Mouse (Mus musculus): ENCODE measurements around the gene Gm20509. TPM values are rescaled to one million over a fixed set of nuclear protein-coding genes. Genes with fewer than 3 reads are reported as not detected.

Gene Gm20509
- total RNA-seq, 2 experiments from 2014 or later, result 0.91 TPM; not detected in 1

DNA sequence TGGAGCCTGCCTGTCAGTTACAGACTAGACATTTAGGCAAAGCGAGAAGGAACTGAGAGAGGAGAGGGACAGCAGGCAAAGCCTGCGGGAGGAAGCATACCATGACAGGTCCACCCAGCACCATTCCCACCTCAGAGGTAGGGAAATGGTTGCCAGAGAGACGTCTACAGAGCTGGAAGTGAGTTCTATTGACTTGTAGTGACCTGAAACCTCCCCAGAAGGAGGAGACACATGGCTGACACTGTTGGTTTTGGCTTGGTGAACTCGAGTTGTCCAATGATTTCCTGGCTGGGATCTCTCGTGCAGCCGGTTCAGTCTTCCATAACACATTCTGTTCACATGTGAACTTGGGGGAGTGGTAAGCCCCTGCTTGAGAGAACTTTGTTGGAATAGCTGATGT is 18.3 kb upstream of the Gm20509 start:
- Histone ChIP-seq H3K27ac (no peak overlapping the region), H3K4me3 (no peak overlapping the region)
- no peak for TF ChIP-seq CTCF (conservative IDR thresholded peaks at IDR 0.05)
- no peak for DNase-seq (ENCODE audit: low spot score in 2 of 2)

DNA sequence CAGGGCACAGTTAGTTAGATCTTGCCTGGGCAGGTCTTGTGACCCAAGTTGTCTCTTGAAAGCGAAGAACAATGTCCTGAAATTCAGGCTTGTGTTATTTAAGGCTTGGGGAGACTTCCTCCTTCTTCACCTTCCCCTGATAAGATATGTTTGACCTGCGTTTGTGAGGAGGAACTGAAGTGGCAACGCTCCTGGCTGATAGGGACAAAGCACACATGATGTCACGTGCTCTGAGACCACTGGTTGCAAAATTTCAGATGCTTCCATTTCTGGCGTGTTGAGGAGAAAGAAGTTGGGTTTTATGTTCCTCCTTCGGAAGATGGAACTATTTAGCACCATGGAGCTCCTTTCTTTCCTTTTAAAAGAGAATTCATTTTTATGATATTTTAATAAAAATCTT is 16.4 kb upstream of the Gm20509 start:
- H3K27ac ChIP-seq, result no peak overlapping the region
- no peak overlapping the region for H3K4me3 ChIP-seq
- TF ChIP-seq CTCF (conservative IDR thresholded peaks at IDR 0.05), result no peak

DNA sequence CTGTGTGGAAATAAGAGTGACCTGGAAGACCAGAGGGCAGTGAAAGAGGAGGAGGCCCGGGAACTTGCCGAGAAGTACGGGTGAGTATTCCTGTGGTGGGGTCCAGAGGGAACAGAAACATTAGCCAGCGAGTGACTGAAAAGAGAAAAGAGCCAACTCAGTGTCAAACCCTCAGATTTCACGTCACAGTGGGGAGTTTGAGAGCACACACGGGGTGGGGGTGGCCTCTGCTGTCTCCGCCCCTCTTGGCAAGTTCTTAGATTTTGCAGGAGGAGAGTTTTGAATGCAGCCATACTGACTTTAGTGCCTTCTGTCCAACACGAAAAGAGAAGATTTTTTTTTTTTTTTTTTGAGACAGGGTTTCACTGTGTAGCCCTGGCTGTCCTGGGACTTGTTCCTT is 15.1 kb upstream of the Gm20509 start:
- DNase-seq (ENCODE audit: low spot score in 2 of 2), result no peak
- no peak overlapping the region for H3K27ac ChIP-seq
- H3K4me3 ChIP-seq, result no peak overlapping the region
- TF ChIP-seq CTCF (conservative IDR thresholded peaks at IDR 0.05), result no peak

More for the DNA sequence above, 16.4 kb upstream of the Gm20509 start:
- no peak for DNase-seq (ENCODE audit: low spot score in 2 of 2)

DNA sequence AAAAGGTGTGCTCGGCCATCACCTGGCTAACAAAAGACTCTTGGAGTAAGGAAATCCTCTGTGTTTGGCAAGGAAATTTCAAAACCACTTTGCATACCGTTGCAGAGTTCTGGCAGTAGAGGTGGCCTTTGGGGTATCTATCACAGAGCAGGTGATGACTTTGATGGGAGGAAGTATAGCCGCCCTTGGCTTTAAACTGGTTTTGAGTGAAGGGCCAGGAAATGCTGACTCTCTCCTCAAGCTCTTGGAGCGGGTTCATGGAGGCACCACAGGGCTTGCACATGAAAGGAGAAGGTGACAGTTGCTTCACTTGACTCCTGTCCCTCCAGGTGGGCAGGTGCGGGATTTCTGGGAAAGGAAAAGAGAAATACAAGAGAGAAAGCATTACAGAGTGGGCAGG is 14.7 kb upstream of the Gm20509 start:
- no peak for TF ChIP-seq CTCF (conservative IDR thresholded peaks at IDR 0.05)
- no peak overlapping the region for H3K27ac ChIP-seq
- DNase-seq (ENCODE audit: low spot score in 2 of 2), result no peak
- H3K4me3 ChIP-seq, result no peak overlapping the region

DNA sequence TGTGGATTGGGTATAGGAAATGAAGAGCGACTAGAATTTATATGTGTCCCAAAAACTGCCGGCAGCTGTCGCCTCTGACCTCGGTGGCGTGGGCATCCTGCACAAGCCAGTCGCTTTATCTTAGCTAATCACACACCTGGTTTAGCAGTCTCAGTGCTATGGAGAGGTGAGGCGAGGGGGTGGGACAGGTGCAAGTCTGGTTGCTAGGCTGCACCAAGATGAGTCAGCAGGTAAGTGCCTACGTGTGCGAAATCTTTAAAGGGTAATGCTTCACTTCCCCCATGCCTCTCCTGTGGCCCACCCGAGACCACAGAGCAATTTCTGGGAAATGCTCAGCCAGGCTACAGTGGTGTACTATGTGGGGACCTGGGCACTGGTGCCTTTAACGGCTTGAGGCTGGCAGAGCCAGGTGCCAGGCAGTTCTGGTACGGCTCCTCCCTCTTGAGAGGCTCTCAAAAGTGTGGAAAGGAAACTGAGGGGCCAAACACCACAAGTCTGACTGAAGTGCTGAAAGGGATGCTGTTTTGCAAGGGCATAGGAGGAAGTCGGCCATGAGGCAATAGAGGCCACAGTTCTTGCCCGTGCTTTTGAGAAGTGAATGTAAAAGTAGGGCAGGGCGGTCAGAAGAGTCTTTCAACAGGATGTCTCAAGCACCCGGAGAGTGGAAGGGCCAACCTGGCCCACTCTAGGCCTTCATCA is 12.9 kb upstream of the Gm20509 start:
- DNase-seq (ENCODE audit: low spot score in 2 of 2), result no peak
- no peak for TF ChIP-seq CTCF (conservative IDR thresholded peaks at IDR 0.05)
- Histone ChIP-seq H3K4me3 (no peak overlapping the region), H3K27ac (no peak overlapping the region)

DNA sequence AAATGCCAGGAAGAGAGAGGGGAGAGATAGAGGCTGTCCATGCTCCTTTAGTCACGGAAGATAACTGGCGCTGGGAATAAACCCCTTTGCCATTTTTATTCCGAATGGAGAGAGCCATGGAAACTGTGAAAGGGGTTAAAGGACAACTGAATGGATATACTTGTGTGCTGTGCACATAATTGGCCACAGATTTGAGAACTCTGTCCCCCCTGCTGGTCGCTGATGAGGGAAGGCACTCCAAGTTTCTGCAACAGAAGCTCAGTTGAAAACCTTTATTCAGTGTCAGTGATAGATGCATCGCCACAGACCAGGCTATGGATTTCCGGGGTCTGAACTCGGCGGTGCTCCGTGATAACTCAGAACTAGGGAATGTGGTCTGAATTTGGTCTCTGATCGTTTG is 12.1 kb upstream of the Gm20509 start:
- no peak for DNase-seq (ENCODE audit: low spot score in 2 of 2)
- Histone ChIP-seq H3K4me3 (no peak overlapping the region), H3K27ac (no peak overlapping the region)
- TF ChIP-seq CTCF (conservative IDR thresholded peaks at IDR 0.05), result peak; percentile 37

DNA sequence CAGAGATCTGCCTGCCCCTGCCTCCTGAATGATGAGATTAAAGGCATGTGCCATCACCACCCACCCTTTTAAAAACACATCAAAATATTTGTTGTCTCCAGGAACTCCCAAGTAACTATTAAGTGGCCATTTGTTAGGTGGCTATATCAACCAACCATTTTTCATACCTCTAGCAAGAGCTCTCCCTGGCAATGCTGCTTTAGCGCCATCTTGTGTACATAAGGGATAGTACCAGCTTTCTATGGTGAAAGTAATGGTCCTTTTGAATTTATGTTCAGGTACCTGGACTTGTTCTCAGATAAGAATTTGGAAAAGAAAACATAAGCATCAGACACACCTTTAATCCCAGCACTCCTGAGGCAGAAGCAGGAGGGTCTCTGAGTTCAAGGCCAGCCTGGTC is 10.5 kb upstream of the Gm20509 start:
- peak; percentile 94 for TF ChIP-seq CTCF (conservative IDR thresholded peaks at IDR 0.05)
- DNase-seq (ENCODE audit: low spot score in 2 of 2), result peak; percentile 55 to 66
- no peak overlapping the region for H3K4me3 ChIP-seq
- H3K27ac ChIP-seq, result no peak overlapping the region

DNA sequence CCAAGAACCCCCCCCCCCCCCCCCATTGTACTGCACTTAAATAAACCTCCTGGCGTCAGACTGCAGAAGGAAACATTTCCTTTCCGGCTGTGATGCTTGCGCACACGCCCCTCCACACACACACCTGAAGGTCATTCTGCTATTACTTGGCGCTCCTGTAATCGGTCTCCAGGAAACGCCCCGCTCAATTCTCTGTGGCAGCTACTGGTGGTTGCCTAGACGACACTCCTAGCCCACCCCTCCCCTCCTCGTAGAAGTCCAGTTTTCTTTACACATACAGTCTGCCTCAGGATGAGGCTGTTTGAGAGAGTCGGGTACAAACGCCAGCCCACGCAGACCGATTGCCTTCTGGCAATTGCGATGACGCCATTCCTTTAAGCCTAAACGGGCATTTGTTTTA is 7.7 kb upstream of the Gm20509 start:
- H3K27ac ChIP-seq, result 0 out of 2 replicates have a peak overlapping the region, but pooled peaks have one; percentile 32
- no peak for TF ChIP-seq CTCF (conservative IDR thresholded peaks at IDR 0.05)
- peak overlapping the region; percentile 8; the same call in 1 of the 2 replicates for H3K4me3 ChIP-seq
- no peak for DNase-seq (ENCODE audit: low spot score in 2 of 2)

DNA sequence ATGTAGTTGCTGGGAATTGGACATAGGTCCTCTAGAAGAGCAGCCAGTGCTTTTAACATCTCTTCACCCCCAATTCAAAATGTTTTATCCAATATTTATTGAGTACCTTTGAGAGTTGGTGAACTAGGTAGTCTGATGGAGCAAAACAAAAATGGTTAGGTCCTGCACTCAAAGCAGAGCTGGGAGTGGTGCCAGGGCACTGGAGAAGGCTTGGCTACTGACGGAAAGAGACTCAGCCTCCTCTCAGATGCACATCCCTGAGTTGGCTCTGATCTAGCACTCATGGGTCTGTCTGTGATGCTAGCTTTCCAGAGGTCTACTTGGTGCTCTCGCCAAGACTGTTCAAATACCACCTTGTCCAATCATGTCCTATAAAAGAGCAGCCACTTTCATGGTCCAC is 4.4 kb upstream of the Gm20509 start:
- Histone ChIP-seq H3K27ac (no peak overlapping the region), H3K4me3 (no peak overlapping the region)
- no peak for TF ChIP-seq CTCF (conservative IDR thresholded peaks at IDR 0.05)
- no peak for DNase-seq (ENCODE audit: low spot score in 2 of 2)

DNA sequence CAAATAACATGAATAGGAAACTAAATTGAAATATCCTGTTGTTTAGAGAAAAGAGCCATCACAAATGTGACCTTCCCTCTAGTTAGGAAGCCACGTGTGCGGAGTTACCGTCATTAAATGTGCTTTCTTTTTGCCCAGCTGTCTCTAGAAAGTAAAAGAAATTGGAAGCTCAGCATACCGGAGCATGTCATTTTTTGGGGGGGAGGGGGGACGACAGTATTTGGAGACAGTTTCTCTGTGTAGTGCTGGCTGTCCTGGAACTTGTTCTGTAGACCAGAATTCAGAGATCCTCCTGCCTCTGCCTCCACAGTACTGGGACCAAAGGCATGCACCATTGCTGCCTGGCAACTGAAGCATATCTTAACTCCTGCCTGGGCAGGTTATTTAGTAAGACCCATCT is 734 bp upstream of the Gm20509 start, which contains the start of gene Khdc3:
Khdc3 (plus strand) TSS at position 301 of the 400 bp plus-strand sequence.
- TF ChIP-seq CTCF (conservative IDR thresholded peaks at IDR 0.05), result no peak
- no peak within 1 kb of the TSS for H3K27ac ChIP-seq
- DNase-seq (ENCODE audit: low spot score in 2 of 2), result no peak

DNA sequence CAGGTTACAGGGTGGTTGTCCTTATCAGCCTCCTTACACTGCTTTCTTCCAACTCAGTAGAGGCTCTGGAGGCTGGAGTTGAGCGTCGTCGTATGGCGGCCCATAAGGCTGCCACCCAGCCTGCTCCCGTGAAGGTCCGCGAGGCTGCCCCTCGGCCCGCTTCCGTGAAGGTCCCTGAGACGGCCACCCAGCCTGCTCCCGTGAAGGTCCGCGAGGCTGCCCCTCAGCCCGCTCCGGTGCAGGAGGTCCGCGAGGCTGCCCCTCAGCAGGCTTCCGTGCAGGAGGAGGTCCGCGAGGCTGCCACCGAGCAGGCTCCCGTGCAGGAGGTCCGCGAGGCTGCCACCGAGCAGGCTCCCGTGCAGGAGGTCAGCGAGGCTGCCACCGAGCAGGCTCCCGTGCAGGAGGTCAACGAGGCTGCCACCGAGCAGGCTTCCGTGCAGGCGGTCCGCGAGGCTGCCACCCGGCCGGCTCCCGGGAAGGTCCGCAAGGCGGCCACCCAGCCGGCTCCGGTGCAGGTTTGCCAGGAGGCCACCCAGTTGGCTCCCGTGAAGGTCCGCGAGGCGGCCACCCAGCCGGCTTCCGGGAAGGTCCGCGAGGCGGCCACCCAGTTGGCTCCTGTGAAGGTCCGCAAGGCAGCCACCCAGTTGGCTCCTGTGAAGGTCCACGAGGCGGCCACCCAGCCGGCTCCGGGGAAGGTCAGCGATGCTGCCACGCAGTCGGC is 1.0 kb downstream of the Gm20509 start:
- no peak for TF ChIP-seq CTCF (conservative IDR thresholded peaks at IDR 0.05)
- no peak for DNase-seq (ENCODE audit: low spot score in 2 of 2)
- Histone ChIP-seq H3K27ac (peak overlapping the region; percentile 78), H3K4me3 (peak overlapping the region; percentile 54)

More for the DNA sequence above, 734 bp upstream of the Gm20509 start, which contains the start of gene Khdc3:
- H3K4me3 ChIP-seq, result no peak within 1 kb of the TSS

DNA sequence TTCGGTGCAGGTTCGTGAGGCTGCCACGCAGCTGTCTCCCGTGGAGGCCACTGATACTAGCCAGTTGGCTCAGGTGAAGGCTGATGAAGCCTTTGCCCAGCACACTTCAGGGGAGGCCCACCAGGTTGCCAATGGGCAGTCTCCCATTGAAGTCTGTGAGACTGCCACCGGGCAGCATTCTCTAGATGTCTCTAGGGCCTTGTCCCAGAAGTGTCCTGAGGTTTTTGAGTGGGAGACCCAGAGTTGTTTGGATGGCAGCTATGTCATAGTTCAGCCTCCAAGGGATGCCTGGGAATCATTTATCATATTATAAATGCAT is 1.6 kb downstream of the Gm20509 start:
- no peak for DNase-seq (ENCODE audit: low spot score in 2 of 2)
- Histone ChIP-seq H3K4me3 (peak overlapping the region; percentile 54), H3K27ac (peak overlapping the region; percentile 78)
- TF ChIP-seq CTCF (conservative IDR thresholded peaks at IDR 0.05), result no peak

DNA sequence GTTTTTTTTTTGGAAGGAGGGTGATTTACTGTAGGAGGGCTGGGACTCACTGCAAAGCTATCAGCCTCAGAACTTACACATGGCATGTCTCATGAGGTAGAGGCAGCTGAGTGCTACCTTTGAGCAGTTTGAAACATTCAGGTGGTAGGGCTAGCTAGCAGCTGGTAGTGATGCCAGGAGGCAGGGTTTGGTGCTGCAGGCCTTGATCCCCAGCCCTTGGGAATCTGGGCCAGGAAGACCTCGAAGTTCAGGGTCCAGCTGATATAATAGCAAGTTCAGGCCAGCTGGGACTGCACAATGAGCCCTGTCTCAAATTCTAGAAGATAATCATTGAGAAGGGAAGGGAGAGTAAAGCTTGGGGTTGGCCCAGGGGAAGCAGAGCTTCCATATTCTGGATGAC is 2.9 kb downstream of the Gm20509 start:
- Histone ChIP-seq H3K4me3 (no peak overlapping the region), H3K27ac (peak overlapping the region; percentile 82)
- no peak for DNase-seq (ENCODE audit: low spot score in 2 of 2)
- TF ChIP-seq CTCF (conservative IDR thresholded peaks at IDR 0.05), result no peak

DNA sequence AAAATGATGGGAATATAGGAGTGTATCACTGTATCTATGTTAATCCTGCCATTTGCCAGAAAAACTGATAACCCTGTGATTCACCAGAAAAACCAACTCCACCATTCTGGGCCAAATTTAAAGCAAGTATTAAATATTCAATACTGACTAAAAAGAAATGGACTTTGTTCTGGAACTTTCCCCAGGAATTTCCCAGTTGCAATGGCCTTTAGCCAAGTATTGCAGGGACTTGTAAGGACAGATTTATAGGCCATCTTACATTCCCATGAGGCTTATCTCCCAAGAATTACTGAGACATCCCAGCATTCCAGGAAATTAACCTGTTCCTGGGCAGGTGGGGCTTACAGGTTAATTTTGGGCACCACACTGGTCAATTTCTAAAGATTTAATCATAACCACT is 3.5 kb downstream of the Gm20509 start:
- no peak overlapping the region for H3K4me3 ChIP-seq
- TF ChIP-seq CTCF (conservative IDR thresholded peaks at IDR 0.05), result no peak
- H3K27ac ChIP-seq, result peak overlapping the region; percentile 82
- no peak for DNase-seq (ENCODE audit: low spot score in 2 of 2)

All from layer of hippocampus, adult 2 months (tissue).